Mouse (Mus musculus) lung, postnatal 10 days (tissue): ENCODE measurements around the gene Pgls.

Experiments
- DNase-seq: peaks from one replicate; pipeline ENCODE4 v3.0.0; 2021

The Pgls gene

DNA sequence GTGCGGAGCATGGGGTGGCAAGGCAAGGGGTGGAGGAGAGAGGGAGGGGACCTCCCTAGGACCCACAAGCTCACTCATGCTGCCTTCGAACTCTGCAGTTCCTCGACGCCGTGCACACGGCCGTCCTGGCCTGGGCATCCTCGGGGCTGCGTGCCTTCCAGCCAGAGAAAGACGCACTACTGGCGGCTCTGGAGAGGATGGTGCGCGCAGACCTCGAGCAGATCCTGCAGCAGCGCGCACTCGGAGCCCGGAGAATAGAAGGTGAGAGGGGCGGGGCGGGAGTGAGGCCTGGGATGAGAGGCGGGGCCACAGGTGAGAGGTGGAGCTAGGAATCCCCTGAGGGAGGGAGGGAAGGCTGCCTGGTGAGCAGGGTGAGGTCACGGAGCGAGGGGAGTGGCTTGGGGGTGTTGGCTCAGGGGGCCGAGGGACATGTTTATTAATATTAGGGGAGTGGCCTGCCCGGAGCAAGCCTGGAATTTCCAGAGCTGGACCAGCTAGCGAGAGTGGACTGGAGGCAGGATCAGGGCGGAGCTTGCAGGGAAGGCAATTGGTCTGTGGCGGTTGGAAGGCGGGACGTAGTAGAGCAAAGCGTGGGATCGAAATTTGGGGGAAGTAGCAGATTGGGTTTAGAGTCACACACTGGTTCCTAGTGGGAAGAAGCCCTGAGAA lies 10.8 kb downstream of the Pgls start:
- DNase-seq, result peak; percentile 93

DNA sequence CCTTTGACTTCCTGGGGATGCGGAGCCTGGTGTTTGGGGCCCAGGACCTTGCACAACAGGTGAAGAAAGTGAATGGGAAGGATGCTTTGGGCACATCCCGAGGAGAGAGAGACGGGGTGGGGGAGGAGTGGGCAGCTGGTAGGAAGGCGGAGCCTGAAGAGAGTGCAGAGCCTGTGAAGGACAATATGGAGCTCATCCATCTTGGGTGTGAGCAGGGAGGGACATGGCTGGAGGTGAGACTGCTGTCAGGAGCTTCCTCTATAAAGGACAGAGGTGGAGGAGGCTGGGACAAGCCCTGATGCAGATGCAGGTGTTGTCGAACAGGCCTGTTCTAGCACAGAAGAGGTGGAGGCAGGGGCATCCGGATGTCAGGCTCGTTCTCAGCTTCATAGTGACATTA lies 12.0 kb downstream of the Pgls start:
- no peak for DNase-seq

DNA sequence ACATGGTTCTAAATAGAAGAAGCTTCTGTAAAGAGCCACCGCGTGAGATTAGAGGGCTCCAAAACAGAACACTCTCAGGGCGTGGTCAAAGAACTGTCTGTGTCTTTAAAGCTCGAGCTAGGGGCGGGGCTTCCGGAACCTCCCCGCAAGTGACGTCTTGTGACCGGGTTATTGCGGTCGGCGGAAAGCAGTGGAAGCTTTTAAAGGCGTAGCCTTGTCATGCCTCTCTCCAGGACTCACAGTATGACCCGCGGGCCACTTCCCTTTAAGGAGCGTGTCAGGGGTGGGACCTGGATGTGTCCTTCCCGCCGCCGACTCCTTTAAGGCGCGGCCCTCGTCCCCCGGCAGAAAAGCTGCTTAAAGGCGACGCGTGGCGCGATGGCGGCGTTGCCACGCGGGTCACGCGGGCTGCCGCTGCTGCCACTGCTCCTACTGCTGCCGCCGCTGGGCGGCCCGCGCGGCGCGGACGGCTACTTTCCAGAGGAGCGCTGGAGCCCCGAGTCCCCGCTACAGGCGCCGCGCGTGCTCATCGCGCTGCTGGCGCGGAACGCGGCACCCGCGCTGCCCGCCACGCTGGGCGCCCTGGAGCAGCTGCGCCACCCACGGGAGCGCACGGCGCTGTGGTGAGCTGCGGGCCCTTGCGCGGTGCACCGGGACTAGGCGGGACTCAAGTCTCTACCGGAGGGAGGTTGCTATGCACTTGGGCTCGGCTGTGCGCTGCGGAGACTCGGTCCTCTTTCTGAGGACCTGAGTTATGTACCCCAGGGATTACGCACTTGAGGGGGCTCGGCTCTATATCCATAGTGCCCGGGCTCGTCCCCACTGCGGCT lies 19.1 kb downstream of the Pgls start, which contains the start of gene Colgalt1:
Gene Colgalt1, plus strand, starts transcription at position 177 of the 830 bp plus-strand sequence.
- DNase-seq, result peak; percentile 99

- no peak for DNase-seq
Observed at GRCm38 (mm10) chr8:71612141-71612540, 20.2 kb downstream of the Pgls start.

DNA sequence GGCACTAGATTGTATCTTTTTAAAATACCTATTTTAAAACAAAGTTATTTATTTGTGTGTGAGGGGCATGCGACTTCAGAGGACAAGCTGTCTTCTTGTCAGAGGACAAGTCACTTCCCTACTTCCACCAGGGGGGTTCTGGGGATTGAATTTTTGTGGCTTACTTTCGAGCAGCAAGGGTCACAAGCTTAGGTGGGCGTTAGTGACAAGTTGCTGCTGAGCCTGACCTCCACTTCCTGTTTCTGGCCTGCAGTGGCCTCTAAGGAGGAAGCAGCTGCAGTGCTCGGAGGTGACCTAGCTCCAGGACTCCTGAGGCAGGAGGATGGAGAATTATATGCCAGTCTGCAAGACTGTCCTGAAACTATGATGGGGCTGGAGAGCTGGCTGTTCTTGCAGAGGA lies 21.4 kb downstream of the Pgls start:
- no peak for DNase-seq

DNA sequence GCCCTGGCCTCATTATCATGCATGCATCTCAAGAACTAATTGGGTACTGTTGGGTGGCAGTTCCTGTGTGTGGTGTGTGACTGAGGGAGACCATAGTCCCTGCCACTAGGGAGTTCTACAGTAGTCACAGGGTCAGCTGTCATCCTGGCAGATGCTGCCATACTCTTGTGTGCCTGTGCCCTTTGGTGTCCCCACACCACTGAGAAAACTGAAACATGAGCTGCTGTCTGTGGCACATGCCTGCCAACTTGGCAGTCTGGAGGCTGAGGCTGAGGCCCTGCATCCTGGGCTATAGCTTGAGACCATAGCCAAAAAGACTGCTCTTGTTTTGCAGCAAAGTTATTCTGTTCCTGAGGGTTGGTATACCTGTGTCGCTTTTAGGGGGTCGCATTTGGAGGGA lies 27.8 kb downstream of the Pgls start:
- DNase-seq, result no peak

- no peak for DNase-seq
Observed at GRCm38 (mm10) chr8:71625088-71625487, 33.1 kb downstream of the Pgls start.

GRCm38 (mm10) chr8:71626753-71627152 lies 34.8 kb downstream of the Pgls start:
- no peak for DNase-seq

DNA sequence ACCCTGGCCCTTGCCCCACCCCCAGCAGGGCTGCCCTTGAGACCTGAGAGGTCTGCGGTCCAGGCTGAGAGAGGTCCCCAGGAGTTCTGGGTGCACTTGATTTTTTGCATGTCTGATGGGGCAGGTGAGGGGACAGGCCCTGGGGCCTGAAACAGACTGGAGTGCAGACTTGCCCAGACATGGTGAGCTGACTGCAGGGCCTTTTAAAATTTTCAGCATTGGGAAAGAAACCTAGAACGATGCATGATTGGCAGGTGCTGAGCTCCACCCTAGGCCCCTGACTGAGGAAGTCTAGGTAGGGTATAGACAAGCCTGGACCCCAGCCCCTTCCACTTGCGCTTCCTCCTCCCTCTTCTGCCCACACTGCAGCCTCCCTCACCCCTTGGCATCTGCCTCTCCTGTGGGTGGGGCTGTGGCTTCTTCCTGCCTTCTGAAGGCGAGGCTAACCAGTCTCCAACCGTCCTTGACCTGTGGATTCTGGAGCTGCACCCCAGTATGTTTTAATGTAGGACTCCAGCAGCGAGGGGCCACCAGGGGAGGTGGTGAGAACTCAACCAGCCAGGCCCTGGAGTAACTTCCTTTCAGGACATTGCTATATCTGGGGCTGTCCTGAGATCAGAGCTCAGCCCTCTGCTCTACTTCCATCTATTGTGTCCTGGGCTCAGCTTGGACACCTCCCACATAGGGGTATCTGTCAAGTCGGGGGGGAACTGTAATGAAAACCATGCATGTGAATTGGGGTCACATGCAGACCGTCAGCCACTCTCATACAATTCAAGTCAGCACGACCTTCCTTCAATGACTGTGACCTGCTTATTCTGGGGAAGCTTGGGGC lies 35.5 kb downstream of the Pgls start:
- DNase-seq, result peak; percentile 50

DNA sequence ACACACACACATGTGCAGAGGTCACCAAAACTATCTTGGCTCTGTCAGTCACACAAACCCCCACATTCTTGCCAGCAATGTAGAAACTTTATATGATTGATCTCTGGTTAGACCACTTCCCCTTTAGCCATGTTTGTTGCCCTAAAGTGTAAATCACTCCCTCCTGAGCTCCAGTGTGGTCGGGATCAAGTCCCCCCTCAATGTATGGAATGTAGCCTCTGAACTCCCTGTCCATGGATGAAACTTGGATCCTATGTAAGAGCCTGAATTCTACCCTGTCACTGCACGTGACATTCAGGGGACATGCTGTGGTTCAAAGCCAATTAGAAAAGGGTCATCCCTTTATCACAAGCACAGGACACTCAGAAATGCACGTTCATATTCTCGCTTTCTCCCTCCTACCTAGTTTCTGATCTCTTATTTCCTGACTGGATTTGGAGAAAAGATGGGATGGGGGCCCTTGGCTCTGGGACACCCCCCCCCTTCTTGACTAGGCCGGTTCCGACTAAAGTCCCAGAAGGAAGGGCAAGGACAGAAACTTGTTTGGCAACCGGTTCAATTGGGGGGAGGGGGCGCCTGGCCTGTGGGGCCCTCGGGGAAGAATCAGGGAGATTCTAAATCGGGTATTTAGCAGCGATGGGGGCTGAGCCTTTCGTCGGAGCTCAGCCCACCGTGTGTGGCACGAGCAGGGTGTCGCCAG lies 36.6 kb downstream of the Pgls start:
- peak; percentile 38 for DNase-seq

- DNase-seq, result peak; percentile 95
Observed at GRCm38 (mm10) chr8:71629096-71629697, 37.2 kb downstream of the Pgls start.

DNA sequence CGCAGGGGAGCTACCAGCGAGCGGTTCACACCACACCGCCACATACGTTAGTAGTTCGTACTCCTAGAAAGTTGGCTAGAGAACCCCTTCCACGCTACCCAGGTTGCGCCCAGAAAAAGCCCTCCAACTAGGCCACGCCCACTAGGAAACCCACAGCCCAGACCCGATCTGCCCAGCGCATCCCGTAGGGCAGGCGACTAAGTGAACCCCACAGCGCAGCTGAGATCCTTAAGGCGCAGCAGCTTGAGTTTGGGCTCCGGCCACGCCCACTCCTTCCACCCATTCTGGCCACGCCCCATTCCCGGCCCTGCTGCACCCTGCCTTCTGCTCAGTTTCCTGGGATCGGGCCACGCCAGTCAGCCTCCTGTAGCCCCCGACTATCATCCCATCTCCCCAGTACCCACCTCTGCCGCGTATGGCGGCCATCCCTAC lies 37.8 kb downstream of the Pgls start:
- DNase-seq, result peak; percentile 68

DNA sequence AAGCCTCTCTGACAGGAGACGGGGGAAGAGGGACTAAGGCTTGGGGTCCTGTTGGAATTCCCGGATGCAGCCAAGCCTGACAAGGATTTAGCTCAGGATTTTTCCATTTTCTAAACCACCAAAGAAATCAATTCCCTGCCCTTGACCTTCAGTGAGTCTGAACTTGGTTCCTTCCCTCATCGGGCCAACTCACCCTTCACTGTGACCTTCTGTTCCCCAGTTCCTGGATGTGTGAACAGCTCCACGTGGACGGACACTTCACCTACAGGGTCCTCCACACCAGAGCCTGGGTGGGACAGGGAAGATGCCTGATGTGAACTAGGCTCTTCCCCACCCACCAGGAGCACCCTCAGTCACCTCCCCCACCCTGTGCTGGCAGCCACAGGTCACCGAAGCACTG lies 38.8 kb downstream of the Pgls start:
- DNase-seq, result no peak

DNA sequence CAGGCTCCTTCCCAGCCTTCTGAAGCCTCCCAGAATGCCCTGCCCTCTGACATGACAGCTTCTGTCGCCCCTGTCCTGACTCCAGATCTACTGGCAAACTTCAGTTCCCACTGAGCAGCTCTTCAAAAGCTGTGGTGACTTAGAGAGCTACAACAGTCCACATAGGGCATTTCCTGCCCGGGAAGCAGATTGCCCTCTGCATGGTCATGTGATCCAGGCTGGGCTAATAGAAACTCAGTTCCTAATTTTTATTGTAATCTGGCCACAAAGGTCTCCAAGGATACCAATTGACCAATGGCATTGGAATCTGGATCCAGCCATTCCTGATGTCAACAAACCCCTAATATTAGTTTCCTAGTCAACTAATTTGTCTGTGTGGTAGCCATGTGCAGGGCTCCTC lies 39.9 kb downstream of the Pgls start:
- no peak for DNase-seq

DNA sequence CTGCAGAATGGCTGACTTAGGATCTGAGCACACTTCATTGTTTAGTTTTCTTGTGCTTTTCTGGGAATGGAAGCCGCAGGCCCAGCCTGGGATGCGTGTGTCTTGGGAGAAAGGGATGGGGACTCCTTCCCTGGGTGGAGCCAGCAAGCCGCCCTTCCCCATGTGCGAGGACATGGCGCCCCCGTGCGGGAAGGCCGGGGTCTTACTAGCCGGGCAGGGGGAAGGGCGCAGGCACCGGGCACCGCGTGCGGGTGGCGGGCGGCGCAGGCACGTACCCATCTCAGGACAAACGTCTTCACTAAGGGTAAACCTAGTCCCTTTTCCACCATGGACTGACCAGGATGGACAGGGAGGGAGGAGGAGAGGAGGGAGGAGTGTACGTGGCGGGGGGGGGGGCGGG lies 41.2 kb downstream of the Pgls start:
- DNase-seq, result peak; percentile 68

GRCm38 (mm10) chr8:71633981-71634667 lies 42.1 kb downstream of the Pgls start:
- DNase-seq, result peak; percentile 75

DNA sequence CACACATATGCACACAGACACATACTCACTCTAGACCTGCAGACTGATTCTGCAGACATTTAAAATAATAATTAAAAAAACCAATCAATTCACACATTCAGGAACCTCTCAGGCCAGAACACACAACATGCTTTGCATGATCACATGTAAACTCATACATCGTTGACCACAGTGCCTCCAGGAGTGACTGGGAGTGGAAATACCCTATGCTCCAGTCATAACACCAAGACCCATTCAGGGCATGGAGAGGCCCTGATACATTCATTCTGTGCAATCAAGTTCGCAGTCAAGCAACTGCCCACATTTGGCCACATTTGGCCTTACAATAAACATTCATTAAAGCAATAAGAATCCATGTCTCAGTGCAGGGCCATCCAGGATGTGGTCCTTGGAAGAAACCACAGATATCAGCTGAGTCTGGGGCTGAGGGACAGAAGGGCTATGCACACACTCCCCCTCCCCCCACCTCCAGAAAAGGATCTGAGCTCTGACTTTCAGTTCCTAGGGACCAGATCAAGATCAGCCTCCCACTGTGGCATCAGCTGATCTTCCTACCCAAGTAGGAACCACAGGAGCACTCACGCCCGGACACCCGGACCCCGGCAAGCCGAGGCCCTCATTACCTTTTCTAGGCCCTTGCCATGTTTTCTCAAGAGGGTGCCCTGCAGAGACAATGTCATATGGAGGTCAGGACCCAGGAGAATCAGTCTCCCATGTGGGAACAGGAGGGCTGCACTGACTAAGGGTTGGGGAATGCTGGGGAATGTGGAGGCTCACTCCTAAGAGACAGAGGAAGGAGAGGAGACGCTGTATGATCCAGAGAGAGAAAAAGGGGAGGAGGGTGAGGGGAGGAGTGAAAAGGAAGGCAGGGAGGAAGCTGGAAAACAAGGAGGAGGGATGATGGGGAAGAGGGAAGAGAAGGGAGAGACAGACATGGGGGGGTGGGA lies 45.4 kb downstream of the Pgls start:
- DNase-seq, result no peak

- DNase-seq, result no peak
Observed at GRCm38 (mm10) chr8:71638321-71638720, 46.3 kb downstream of the Pgls start.

DNA sequence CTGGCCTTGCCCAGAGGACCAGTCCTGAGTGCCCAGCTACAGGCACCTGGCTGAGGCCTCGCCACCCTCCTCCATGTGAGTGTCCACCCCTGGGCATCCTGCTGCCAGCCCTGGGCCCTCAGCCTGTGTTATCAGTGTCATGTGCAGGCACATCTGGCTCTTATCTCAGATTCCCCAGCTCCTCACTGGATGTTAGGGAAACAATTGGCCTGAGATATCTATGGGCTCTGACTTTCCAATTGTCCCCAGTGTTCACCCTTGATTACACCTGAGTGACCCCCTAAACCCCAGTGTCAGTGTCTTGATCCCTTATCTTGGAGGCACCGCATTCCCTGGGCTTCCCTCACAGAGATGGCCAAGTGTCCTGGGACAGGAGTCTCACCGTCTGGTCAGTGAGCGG lies 47.3 kb downstream of the Pgls start:
- no peak for DNase-seq

- DNase-seq, result no peak
Observed at GRCm38 (mm10) chr8:71645510-71645909, 53.5 kb downstream of the Pgls start.
